Mouse (Mus musculus) layer of hippocampus, adult 18-20 months (tissue): Measurements from ENCODE around the gene Zc3hav1. TPM values are rescaled to one million over a fixed set of nuclear protein-coding genes. Genes with fewer than 3 reads are reported as not detected.

Experiments used
- DNase-seq, 2 experiments: peaks; one replicate each; pipeline ENCODE4 v3.0.0; 2022; ENCODE audit warnings: low spot score in 2 of 2
- total RNA-seq, 2 experiments: library from RNA; stranded (reverse); gene quantifications; 2 replicates each; pipeline ENCODE4 v1.2.3; 2021

Zc3hav1 gene
- total RNA-seq, 2 experiments from 2014 or later = 5.1 to 7.1 TPM

- no peak for DNase-seq
Observed at GRCm38 (mm10) chr6:38353181-38353580, 1.2 kb downstream of the Zc3hav1 start.

DNA sequence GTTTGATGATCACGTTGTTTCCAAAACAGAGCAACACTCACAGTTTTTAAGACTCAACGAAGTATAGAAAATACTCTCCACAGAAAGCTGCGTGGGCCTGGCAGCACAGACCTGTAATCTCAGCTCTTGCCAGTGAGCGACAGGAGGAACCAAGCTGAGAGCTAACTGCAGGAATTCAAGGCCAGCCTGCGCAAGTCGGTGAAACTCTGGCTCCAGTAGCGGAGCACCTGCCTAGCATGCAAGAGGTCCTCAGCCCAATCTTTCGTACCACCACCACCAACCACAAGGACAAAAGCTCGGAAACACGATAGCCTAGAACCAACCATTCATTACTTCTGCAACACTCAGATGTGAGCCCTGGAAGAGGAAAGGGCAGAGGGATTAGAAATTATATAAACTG, 2.0 kb downstream of the Zc3hav1 start:
- DNase-seq = no peak

GRCm38 (mm10) chr6:38351930-38352329, 2.5 kb downstream of the Zc3hav1 start:
- no peak for DNase-seq

- DNase-seq = no peak
Observed at GRCm38 (mm10) chr6:38349806-38350205, 4.6 kb downstream of the Zc3hav1 start.

GRCm38 (mm10) chr6:38348811-38349453, 5.5 kb downstream of the Zc3hav1 start:
- DNase-seq = no peak

GRCm38 (mm10) chr6:38347875-38348274, 6.5 kb downstream of the Zc3hav1 start:
- DNase-seq = no peak

DNA sequence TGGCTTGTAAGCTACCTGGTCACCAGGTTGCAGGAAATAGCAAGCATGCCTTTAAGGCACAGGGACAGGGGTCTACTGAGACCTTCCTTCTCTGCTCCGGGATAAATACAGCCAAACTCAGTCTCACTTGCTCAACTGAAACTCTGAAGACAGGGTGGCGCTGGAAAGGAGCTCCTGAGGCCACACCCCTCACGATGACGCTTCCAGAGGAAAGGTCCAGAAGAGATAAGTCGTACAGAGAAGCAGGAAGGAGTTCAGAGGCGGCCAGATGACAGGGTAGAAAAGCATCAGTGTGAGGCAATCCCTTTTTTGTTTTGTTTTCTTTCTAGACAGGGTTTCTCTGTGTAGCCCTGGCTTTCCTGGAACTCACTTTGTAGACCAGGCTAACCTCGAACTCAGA, 8.6 kb downstream of the Zc3hav1 start:
- no peak for DNase-seq

DNA sequence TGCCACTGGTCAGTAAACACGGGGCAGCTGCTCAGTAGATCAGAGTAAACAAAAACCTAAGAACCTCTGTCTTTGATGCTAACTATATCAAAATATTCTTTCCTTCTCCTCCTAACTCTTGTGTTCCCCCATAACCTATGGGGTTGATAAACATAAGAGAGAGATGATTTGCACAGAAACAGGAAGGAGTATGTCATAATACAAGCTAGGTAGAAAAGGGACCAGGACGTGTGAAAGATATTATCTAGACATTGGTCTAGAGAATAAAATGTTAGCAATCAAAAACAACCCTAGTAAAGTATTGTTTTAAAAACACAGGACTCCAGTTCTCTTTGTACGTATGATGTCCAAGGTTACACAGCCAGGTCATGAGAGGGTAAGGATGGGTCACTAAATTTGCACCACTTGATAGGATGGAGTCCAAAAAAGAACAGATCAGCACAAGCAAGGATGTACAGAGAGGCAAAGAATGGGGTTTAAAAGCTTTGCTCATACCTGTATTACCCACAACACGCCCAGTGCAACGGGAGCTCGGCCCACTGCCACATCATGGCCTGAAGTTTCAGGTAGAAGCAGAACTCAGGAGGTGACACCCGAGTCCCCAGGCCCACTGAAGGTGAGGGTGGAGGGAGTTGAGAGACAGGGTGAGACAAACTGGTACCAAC, 10.3 kb downstream of the Zc3hav1 start:
- no peak for DNase-seq

GRCm38 (mm10) chr6:38343581-38343980, 10.8 kb downstream of the Zc3hav1 start:
- no peak for DNase-seq

GRCm38 (mm10) chr6:38342666-38342992, 11.8 kb downstream of the Zc3hav1 start:
- no peak for DNase-seq

DNA sequence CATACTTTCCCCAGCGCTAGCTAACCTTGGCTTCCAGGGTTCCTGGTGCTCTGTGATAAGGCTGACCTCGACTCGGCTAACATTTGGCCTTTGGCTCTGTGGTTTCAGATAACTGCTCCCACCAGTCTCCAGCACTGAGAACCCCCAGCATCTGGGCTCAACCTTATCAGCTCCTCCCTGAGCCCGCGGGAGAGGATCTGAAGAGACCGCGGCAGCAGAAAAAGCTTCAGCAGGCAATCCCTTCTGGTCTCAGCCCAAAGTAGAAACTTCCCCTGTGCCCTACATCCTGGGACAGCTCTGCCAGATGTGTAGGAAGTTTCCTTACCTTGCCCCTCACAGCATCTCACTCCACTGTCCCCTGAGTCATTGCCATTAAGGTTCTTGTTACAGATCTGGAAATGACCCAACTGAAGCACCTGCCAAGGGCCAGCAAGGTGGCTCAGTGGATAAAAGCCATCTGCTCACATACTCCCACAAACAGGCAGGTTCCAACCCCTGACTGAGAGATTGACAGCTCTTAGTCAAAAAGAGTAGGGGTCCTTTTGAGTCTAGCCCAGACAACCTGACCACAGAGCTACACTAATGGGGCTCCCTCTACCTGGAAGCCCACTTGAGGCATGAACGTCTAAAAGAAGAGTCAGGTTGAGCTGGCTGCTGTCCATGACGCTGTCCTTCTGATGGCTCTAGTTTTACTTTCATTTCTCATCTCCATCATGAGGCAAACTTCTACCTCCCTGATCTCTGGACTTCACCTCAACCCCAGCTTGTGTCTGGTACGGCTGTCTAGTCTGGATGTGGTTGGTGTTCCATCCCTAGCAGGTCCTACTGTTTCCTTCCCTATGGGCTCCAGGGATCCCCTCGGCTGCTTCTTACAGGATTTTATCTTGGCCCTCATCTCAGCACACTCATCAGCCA, 12.4 kb downstream of the Zc3hav1 start:
- DNase-seq = no peak

- no peak for DNase-seq
Observed at GRCm38 (mm10) chr6:38339078-38339477, 15.3 kb downstream of the Zc3hav1 start.

- DNase-seq = no peak
Observed at GRCm38 (mm10) chr6:38337951-38338350, 16.5 kb downstream of the Zc3hav1 start.

DNA sequence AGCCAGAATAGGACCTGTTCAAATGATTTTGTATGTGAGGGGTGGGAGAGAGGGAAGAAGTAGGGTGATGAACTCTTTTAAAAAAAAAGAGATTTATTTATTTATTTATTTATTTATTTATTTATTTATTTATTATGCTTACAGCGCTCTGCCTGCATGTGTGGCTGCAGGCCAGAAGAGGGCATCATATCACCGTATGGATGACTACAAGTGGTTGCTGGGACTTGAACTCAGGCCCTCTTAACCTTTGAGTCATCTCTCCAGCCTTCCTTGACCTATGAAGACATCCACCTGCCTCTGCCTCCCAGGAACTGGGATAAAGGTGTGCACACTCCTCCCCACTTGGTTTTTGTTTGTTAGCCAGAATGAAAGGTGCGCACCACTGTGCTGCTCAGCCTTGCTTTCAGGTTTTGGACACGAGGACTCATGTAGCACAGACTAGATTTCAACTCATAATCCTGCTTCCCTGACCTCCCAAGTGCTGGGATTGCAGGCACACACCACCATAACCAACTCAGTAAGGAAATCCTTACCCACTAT, 17.2 kb downstream of the Zc3hav1 start:
- no peak for DNase-seq

GRCm38 (mm10) chr6:38335264-38335663, 19.1 kb downstream of the Zc3hav1 start:
- DNase-seq = no peak

DNA sequence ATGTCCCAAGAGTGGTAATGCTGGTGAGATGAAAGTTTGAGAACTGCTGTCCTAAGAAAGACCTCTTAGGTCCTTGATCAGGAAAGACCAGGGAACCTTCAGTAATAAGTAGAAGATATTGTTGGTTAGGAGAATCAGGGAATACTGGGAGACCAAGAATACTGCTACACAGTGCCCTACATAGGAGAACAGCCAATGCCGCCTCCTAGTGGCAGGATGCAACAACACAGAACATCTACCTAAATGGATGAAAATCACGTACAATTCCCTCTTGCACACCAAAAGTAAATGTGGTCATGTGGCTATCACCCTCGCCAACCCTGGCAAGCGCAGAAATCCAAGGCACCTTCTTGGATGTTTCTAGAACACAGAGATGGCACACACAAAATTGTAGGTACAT, 27.8 kb downstream of the Zc3hav1 start:
- DNase-seq = peak; percentile 19 to 61

DNA sequence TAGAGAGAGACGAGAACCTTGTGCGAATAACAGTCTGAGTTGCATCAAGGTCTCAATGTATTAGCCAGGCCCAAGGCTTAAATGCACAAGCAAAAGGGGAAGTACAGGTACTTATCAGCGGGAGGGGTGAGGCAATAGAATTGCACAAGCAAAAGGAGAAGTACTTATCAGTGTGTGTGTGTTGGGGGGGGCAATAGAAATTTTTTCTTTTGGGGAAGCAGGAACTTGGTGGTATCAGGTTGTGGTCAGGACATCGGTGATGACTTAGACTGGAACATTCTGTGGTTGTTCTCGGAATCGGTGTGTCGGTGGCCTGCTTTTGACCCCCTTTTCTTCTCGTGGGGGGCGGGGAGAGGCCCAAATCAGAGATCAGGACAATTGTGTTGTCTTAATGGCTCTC, 33.8 kb downstream of the Zc3hav1 start:
- DNase-seq = no peak

GRCm38 (mm10) chr6:38316050-38316449, 38.4 kb downstream of the Zc3hav1 start:
- no peak for DNase-seq

DNA sequence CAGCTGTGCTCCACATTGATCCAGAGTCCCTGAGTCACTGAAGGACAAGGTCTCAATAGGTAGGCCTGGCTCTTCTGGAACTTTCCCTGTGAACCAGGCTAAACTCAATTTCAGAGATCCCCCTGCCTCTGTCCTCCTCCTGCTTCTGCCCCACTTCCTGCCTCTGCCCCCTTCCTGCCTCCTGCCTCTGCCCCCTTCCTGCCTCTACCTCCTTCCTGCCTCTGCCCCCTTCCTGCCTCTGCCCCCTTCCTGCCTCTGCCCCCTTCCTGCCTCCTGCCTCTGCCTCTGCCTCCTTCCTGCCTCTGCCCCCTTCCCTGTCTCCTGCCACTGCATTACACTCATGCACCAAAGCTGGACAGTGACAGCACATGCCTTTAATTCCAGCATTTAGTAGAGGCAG, 44.7 kb downstream of the Zc3hav1 start:
- DNase-seq = no peak

GRCm38 (mm10) chr6:38304981-38305380, 49.4 kb downstream of the Zc3hav1 start:
- DNase-seq = no peak

DNA sequence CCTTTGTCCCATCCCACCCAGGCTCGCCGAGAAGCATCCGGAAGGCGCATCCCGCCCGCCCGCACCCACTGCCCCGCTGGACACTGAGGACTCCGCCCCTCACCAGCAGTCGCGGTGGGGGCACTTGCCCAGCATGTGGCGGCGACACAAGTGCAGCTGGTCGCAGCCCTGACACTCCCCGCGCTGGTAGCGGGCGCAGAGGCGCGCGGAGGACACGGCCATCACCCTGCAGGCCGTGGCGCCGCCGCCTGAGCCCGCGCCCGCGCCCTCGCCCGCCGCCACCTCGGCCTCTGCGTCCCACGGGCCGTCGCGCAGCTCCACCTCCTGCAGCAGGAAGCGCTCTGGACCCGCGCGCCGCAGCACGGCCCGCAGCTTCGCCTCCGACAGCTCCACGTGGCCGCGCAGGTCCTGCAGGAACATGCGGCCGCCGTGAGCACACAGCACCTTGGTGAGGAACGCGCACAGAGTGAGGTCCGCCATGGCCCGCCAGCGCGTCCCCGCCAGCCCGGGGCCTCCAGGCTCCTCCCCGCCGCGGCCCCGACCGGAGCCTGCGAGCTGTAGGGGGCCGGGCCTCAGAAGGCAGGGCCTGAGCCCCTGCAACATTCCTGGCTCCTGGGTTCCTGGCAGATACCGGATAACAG, 55.5 kb downstream of the Zc3hav1 start, which contains the start of gene Zc3hav1l:
TSS of gene Zc3hav1l (minus strand) at position 499 of the 641 bp plus-strand sequence.
- peak; percentile 49 to 74 for DNase-seq
